Mouse (Mus musculus) spleen, postnatal 10 days (tissue): ENCODE results near the gene Rnd3.

Source experiments
- DNase-seq, 2 experiments: peaks; one replicate each; pipeline ENCODE4 v3.0.0; 2021 to 2022; ENCODE audit warnings: low spot score in 2 of 2

Gene Rnd3

DNA sequence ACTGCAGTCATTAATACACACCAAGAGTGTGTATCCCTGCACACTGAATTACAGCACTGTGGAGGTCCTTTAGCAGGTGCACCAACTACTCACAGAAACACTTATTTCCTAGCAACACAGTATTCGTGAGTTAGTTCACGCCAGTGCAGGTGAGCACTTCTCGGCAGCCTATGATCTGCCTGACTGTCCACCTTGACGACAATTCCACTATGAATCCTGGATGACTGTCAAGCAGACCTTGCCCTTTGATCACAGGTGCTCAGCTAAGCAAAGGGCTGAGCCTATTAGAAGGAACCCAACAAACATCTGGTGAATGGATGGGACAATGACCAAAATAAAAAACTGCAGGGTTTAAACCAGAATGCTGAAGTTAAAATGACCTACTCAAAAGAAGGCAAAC, 20.8 kb downstream of the Rnd3 start:
- no peak for DNase-seq

GRCm38 (mm10) chr2:51110271-51110670, 38.6 kb downstream of the Rnd3 start:
- peak in 1 of 2 experiments; percentile 15 for DNase-seq

GRCm38 (mm10) chr2:51108631-51109030, 40.3 kb downstream of the Rnd3 start:
- DNase-seq = no peak

GRCm38 (mm10) chr2:51101187-51101586, 47.7 kb downstream of the Rnd3 start:
- DNase-seq = no peak

DNA sequence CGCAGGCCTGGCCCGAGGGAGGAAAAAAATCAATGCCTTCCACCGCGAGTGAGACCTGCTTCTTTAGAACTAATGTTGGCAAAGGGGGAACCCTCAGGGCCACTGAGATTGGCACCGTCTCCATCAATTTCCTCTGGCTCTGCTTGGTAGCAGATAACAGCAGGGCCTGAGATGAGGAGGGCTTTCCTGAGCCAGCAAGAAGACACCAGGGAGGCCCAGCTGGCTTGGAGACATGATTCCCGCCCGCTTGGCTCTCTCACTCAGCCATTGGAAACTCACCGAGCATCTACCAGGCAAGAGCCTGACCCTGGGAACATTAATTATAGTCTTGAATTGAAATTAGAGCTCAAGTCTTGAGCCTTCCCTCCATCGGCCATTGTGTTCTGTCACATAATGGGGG, 48.9 kb downstream of the Rnd3 start:
- DNase-seq = no peak

DNA sequence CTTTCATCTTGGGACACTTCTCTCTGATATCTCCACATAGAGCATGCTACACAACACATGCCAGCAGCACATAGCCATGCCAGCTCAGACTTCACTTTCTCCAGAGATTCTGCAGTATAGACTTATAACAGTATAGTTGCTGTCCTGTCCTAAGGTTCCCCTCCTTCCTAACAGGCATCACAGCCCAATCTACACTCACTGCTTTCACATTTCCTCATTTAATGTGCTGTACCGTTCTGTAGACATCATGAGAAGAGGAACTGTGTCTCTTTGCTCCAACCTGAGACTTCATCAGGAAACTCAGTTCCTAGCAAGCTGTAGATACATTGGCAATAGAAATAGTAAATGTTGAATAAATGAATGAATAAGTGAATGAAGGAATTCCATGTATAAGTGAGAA, 49.7 kb downstream of the Rnd3 start:
- no peak for DNase-seq

GRCm38 (mm10) chr2:51090688-51091087, 58.2 kb downstream of the Rnd3 start:
- no peak for DNase-seq

- DNase-seq = no peak
Measured at GRCm38 (mm10) chr2:51090049-51090448, 58.9 kb downstream of the Rnd3 start.

DNA sequence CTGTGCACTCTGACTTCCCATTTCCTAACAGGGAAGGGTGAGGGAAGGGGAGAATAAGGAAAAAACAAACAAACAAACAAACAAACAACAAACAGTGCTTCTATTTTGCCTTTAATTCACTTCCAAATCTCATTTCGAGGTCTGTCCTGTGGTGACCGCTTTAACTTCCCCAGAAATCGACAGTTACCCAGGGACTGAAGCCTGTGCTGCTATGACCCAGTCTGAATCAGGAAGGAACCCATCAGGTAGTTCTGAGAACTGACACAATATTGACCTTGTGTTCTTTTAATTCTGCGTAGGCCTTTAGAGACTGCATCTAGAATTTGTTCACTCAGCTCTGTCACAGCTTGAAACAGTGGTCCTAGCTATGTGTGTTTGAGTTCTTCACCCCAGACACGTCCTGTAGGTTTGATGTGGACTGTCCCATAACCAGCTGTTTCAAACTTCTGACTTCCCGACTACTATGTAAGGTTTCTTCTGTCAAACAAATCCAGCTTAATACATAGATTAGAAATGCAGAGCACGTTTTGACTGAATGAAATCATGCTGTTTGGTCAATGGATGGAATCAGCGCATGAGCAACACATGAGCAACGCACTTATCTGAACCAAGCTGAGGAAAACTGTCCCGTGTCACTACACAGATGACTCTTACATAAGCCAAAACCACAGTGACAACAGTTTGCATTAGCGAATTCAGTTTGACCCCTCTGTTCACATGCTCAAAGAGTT, 59.9 kb downstream of the Rnd3 start:
- DNase-seq = no peak

GRCm38 (mm10) chr2:51088123-51088453, 60.8 kb downstream of the Rnd3 start:
- no peak for DNase-seq

- no peak for DNase-seq
Measured at GRCm38 (mm10) chr2:51087307-51088122, 61.4 kb downstream of the Rnd3 start.

GRCm38 (mm10) chr2:51085155-51085554, 63.8 kb downstream of the Rnd3 start:
- DNase-seq = no peak

GRCm38 (mm10) chr2:51082714-51083351, 66.1 kb downstream of the Rnd3 start:
- no peak for DNase-seq
